Mouse (Mus musculus) hindbrain, embryonic 13.5 days (tissue): ENCODE measurements around the gene Pigw. TPM values are rescaled to one million over a fixed set of nuclear protein-coding genes. Genes with fewer than 3 reads are reported as not detected.
"Not testable (repeated sequence)": the region's sequence is repeated elsewhere in the genome, so short reads cannot be mapped to it uniquely, and the experiment has no call there.

Experiments
- ATAC-seq: fragments of 200-750 bp; cut with Nextera tagmentation; 2 replicates; pipeline ENCODE4 v1.8.0; 2017; ENCODE audit warnings: moderate TSS enrichment; ENCODE audit not compliant: low FRiP score
- H3K27ac ChIP-seq: fragments of 300-500 bp; sonication (generic); 2 replicates; pipeline ENCODE4 v1.5.1; 2015; ENCODE audit warnings: inconsistent platforms, mild to moderate bottlenecking, moderate library complexity
- H3K27me3 ChIP-seq: fragments of 300-500 bp; sonication (generic); 2 replicates; pipeline ENCODE4 v1.6.1; 2015; ENCODE audit warnings: mild to moderate bottlenecking, inconsistent platforms
- H3K36me3 ChIP-seq: fragments of 300-500 bp; sonication (generic); 2 replicates; pipeline ENCODE4 v1.6.1; 2015; ENCODE audit warnings: mild to moderate bottlenecking, inconsistent platforms
- H3K4me1 ChIP-seq: fragments of 300-500 bp; sonication (generic); replicated peaks from 2 replicates; pipeline ENCODE4 v1.6.1; 2015; ENCODE audit warnings: inconsistent platforms
- H3K4me2 ChIP-seq: fragments of 300-500 bp; sonication (generic); 2 replicates; pipeline ENCODE4 v1.6.1; 2015; ENCODE audit warnings: inconsistent platforms, mild to moderate bottlenecking, moderate library complexity
- H3K4me3 ChIP-seq: fragments of 300-500 bp; sonication (generic); 2 replicates; pipeline ENCODE4 v1.5.1; 2015; ENCODE audit warnings: mild to moderate bottlenecking, inconsistent platforms
- H3K9ac ChIP-seq: fragments of 300-500 bp; sonication (generic); 2 replicates; pipeline ENCODE4 v1.6.1; 2015; ENCODE audit warnings: mild to moderate bottlenecking, inconsistent platforms
- H3K9me3 ChIP-seq: fragments of 300-500 bp; sonication (generic); 2 replicates; pipeline ENCODE4 v1.6.1; 2016; ENCODE audit warnings: inconsistent platforms
- WGBS: fragments of 180-500 bp; shearing (Covaris S2); methylation state at CpG from one replicate; pipeline ENCODE4 v1.1.7; 2015; 5-methylcytosine and 5-hydroxymethylcytosine counted together
- microRNA-seq: library from miRNA; unstranded; fragments of <30 nt; microRNA quantifications from one replicate; pipeline ENCODE4, GENCODE M21; 2016
- polyA plus RNA-seq: library from polyadenylated mRNA; unstranded; fragments of >200 nt; fragmentation: Nextera tagmentation; extraction: Ambion mirVana; gene quantifications from 2 replicates; pipeline ENCODE4 v1.2.1, GENCODE M21; 2015

Gene Pigw
- polyA plus RNA-seq, 1 experiment from 2014 or later = 2.1 TPM

DNA sequence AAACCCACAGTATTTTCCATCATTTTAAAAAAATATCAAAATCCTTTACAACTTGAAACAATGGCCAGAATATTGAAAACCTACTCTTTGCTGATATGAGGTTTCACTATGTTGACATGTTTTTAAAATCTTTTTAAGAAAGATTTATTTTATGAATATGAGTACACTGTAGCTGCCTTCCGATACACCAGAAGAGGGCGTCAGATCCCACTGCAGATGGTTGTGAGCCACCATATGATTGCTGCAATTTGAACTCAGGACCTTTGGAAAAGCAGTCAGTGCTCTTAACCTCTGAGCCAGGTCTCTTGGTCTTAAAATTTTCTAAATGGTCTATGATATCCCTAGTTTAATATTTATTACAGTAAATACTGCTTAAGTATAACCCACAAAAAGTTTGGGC, 40.8 kb downstream of the Pigw start:
- Histone ChIP-seq H3K27ac (no peak overlapping the region), H3K4me1 (no peaks in the 10 kb centered on the region), H3K36me3 (peaks cover 66% of the 10 kb centered on the region), H3K4me3 (no peak overlapping the region), H3K4me2 (no peak overlapping the region), H3K9me3 (no peaks in the 10 kb centered on the region), H3K27me3 (no peaks in the 10 kb centered on the region), H3K9ac (no peak overlapping the region)
- ATAC-seq = no peak
- 89% methylated on average over 2 of the region's 2 CpGs for WGBS

DNA sequence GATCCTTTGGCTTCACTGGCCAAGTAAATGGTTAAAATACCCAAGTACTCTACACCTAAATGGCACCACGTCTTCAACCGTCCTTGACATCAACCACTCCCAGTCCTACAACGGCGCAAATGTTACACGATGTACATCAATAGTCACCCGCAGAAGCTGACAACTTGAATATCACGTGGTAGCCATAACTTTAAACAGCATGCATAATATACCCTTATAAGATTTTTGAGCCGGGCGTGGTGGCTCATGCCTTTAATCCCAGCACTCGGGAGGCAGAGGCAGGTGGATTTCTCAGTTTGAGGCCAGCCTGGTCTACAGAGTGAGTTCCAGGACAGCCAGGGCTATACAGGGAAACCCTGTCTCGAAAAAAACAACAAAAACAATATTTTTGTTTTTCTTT, 50.6 kb downstream of the Pigw start:
- Histone ChIP-seq H3K36me3 (peaks cover 35% of the 10 kb centered on the region), H3K4me3 (peak overlapping the region; percentile 64), H3K4me1 (peaks cover 22% of the 10 kb centered on the region), H3K4me2 (peak overlapping the region; percentile 95), H3K27ac (peak overlapping the region; percentile 73), H3K9ac (peak overlapping the region; percentile 83)
- H3K27me3 ChIP-seq, ATAC-seq, H3K9me3 ChIP-seq: not testable (repeated sequence)
- 80% methylated on average over 11 of the region's 11 CpGs for WGBS

DNA sequence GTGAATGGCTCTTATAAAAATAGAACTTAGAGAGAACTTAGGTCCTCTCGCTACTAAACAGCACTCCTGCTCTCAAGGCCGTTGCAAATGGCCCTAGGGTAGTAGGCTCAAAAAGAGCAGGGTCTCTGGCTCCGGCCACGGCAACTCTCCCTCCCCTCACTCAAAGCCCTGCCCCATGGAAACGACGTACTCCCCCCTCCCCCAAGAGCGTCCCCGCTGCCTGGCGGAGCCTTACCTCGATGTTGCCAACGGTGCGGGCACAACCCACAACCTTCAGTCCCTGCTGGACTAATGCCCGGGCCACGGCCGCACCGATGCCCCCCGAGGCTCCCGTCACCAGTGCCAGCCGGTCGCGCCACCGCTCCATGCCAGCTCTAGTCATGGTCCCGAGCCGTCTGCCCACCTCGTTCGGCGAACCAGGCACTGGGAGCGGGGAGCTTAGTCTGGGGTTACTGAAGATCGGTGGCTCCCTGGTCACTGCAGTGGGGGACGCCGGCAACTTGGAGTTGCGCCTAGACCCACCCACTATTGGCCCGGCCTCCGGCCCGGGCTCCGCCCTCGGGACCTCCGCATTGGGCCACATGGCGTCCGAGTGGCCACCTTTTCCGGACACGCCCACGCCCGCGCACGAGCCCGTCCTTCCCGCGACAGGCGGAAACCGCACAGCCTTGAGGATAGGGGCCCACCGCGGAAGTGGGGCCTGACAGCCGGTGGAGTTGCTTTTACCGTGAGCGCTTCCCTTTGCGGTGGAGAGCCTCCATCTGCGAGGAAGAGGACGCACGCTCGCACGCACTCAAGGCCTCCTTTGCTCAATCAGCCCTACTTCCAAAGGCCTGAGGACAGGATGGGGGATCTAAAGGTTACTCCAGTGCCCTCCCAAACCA, 51.3 kb downstream of the Pigw start, which contains the start of gene Dhrs11:
Dhrs11 (minus strand) TSS at position 479 of the 884 bp plus-strand sequence.
- Histone ChIP-seq H3K4me1 (peaks cover 22% of the 10 kb centered on the region), H3K9ac (peak within 1 kb of the TSS; percentile 83), H3K9me3 (no peaks in the 10 kb centered on the region), H3K27ac (peak within 1 kb of the TSS; percentile 73), H3K36me3 (peaks cover 28% of the 10 kb centered on the region), H3K4me3 (peak within 1 kb of the TSS; percentile 64), H3K27me3 (no peaks in the 10 kb centered on the region), H3K4me2 (peak within 1 kb of the TSS; percentile 95)
- WGBS = under 1% methylated on average over 61 of the region's 62 CpGs
- peak; percentile 94 for ATAC-seq

DNA sequence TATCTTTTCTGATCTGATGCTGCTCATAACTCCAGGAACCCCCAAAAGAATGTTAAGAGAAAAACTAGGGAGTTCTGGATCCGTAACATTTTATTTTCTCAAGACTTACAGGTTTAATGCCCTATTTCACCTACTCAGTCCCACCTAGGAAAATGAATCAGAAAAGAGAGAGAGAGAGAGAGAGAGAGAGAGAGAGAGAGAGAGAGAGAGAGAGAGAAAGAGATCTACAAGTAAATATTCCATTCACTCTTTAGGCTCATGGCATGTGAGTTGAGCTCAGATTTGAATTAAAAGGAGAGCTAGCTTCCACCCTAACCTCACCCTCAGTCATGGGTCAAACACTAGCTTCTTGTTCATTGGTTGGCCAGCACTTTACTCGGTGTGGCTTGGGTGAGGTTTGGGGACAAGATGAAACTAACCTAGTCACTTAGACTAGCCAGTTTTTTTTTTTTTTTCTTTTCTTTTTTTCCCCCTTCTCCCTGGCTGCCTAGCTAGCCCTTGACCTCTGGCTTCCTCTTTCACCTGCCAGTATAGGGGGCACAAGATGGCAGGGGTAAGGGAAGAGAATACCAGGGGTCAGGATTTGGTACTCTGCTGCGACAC, 52.1 kb downstream of the Pigw start:
- WGBS = 53% methylated on average over 3 of the region's 3 CpGs
- H3K36me3 ChIP-seq = peaks cover 25% of the 10 kb centered on the region
- peak overlapping the region; percentile 83 for H3K9ac ChIP-seq
- peak overlapping the region; percentile 64 for H3K4me3 ChIP-seq
- peak overlapping the region; percentile 95 for H3K4me2 ChIP-seq
- ATAC-seq = 0 out of 2 replicates have a peak, but pooled peaks have one; percentile 2
- H3K27me3 ChIP-seq = no peaks in the 10 kb centered on the region
- no peaks in the 10 kb centered on the region for H3K9me3 ChIP-seq
- no peak overlapping the region for H3K27ac ChIP-seq
- H3K4me1 ChIP-seq = peaks cover 22% of the 10 kb centered on the region

DNA sequence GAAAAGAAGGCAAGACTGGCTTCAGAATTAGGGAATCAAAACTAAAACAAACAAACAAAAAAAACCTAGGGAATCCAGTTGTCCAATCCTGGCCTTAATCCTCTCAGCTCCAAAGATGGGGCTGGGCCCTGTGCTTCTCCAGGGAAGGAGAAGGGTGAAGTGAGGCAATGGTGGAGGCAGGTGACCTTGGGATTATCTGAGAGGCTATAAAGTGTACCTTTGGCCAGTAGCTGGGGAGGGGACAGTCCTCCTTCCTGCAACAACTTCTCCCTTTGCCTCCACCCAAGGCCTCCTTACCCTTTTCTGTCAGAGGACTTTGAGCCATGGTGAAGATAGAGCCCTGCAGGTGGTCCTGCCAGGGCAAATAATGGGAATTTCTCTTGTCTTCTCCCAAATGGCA, 52.6 kb downstream of the Pigw start:
- peaks cover 22% of the 10 kb centered on the region for H3K4me1 ChIP-seq
- H3K36me3 ChIP-seq = peaks cover 20% of the 10 kb centered on the region
- 0 out of 2 replicates have a peak overlapping the region, but pooled peaks have one; percentile 6 for H3K4me2 ChIP-seq
- no peak for ATAC-seq
- H3K4me3 ChIP-seq = no peak overlapping the region
- H3K9me3 ChIP-seq = no peaks in the 10 kb centered on the region
- no peak overlapping the region for H3K9ac ChIP-seq
- H3K27me3 ChIP-seq = no peaks in the 10 kb centered on the region
- no peak overlapping the region for H3K27ac ChIP-seq

Small RNAs within 50 kb of the gene (microRNA-seq; reads per million reads assigned to microRNA genes)
- not detected for gene Gm23564

Other genes starting within 250 kb of the Pigw start
- gene Mrm1, start 60.8 kb downstream of the Pigw start, polyA plus RNA-seq = 9.1 and 11.7 TPM in 2 replicates
- gene Dhrs11, start 51.3 kb downstream of the Pigw start, polyA plus RNA-seq = 6.3 and 7.2 TPM in 2 replicates
- 70.9 and 74.4 TPM in 2 replicates for gene Ggnbp2, start 9.5 kb downstream of the Pigw start, polyA plus RNA-seq
- 5.1 and 6.7 TPM in 2 replicates for gene Myo19, start 137 bp downstream of the Pigw start, polyA plus RNA-seq
- 64.0 and 69.1 TPM in 2 replicates for gene Znhit3, start 36.1 kb upstream of the Pigw start, polyA plus RNA-seq
- gene Car4, start 77.5 kb upstream of the Pigw start, polyA plus RNA-seq = 5.1 and 5.2 TPM in 2 replicates